Mouse (Mus musculus) thymus, postnatal 25 days (tissue): Measurements from ENCODE around the gene Dcxr.
A peak's percentile ranks its signal among the peaks of the same experiment; 100 is the strongest.
"Not testable (repeated sequence)": the region's sequence is repeated elsewhere in the genome, so short reads cannot be mapped to it uniquely, and the experiment has no call there.

Experiments used
- DNase-seq: peaks from one replicate; pipeline ENCODE4 v3.0.0; 2022

Dcxr gene

DNA sequence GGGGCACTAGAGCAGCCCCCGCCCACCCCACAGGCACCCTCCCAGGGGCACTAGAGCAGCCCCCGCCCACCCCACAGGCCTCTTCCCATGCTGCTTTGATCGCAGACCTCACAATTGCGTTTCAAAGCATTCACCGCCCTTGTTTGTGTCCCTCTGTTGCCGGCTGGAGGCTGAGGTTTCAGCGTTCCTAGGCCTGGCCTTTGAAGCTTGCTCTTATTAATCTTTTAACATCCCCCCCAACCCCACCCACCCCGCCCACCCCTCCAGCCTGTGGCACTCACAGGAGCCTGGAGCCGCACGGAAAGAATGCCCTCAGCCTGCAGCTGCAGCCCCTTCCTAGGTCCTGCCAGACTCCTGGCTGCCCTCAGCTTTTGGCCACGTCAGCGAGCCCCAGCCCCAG lies 19.9 kb downstream of the Dcxr start:
- no peak for DNase-seq

- no peak for DNase-seq
These were observed 21.0 kb downstream of the Dcxr start for GRCm38 (mm10) chr11:120706120-120706519.

- DNase-seq = no peak
These were observed 22.4 kb downstream of the Dcxr start for GRCm38 (mm10) chr11:120704486-120705325.

DNA sequence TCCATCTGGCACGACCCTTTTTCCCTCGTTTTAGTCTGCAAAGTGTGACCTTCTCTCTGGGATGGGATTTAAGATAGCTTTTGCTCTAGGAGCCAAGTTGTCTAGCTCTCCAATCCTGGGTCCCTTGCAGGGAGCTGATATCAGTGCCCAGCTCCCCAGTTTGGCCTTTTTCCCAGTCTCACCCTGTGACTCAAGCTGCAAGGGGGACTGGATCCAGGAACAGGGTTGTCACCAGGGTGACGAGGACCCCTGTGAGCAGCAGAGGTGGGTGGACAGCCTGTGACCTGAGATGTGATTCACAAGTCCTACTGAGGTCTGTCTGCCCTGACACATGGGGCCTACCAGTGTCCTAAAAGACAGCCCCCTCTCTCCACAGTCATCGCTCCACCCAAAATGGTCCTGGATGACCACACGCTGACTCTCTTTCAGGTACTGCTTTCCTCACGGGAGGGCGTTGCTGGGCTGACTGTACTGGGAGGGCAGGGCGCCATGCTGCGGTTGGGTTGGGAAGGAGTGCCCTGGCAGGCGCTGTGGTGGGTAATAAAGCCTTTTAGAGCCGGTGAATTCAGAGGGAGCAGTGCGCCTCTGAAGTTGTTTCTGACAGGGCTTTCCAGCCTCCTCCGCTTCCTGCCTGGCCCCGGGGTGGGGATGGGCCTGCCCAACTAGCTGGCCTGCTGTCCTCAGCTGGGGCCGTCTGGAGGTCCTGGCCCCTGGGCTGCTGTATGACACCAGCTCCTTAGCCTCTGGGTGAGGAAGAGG lies 23.2 kb downstream of the Dcxr start:
- DNase-seq = no peak

DNA sequence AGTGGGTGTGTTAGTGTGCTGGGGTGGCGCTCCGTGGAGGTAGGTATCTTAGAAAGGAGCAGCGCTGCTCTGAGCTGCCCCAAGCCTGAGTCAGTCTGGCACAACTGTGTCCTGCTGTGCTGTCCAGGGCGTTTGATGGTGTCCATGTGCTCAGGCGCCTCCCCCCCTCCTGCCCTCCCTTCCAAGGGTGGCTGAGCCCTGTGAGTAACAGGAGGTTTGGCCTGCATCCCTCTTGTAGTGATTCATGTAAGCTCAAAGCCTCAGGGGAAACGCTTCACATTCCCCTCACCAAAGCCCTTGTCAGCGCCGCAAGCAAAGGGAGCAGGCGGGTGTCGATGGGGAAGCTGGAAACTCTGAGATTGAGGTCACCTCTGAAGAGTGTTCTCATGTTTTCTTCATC lies 29.3 kb downstream of the Dcxr start:
- DNase-seq = no peak

DNA sequence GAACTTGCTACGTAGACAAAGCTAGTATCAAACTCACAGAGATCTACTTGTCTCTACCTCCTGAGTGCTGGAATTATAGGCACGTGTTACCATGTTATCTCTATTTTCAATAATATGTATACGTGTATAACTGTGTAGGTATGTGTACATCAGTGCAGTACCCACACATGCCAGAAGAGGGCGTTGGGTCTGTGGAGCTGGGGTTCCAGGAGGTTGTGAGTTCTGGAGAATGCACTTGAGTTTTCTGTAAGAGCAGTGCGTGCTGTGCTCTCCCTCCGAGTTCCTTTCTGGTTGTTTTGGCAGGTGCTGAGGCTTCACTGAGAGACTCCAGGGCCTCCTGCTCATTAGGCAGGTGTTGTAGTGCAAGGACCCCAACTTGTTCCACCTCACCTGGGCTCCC lies 30.5 kb downstream of the Dcxr start:
- no peak for DNase-seq

- DNase-seq = no peak
These were observed 31.4 kb downstream of the Dcxr start for GRCm38 (mm10) chr11:120695641-120696040.

DNA sequence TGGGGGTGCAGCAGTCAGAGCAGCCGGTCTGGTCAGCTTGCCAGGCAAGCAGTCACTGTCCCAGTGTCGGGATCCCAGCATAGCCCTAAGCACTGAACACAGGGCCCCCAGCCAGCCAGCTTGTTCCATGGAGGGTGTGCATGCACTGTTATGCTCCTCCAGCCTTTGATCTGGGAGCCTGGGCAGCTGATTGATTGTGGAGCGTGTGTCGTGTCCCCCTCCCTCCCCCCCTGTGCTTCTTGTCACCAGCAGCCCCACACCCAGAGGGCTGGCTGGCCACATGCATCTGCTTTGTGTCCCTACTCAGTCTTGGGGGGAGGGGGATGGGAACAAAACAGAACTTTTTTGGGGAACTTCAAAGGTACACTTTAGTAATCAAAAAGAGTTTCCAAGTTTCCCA lies 31.9 kb downstream of the Dcxr start:
- no peak for DNase-seq

- no peak for DNase-seq
These were observed 33.6 kb downstream of the Dcxr start for GRCm38 (mm10) chr11:120693461-120693860.

- no peak for DNase-seq
These were observed 34.5 kb downstream of the Dcxr start for GRCm38 (mm10) chr11:120692471-120693011.

- DNase-seq = no peak
These were observed 37.7 kb downstream of the Dcxr start for GRCm38 (mm10) chr11:120689365-120689764.

DNA sequence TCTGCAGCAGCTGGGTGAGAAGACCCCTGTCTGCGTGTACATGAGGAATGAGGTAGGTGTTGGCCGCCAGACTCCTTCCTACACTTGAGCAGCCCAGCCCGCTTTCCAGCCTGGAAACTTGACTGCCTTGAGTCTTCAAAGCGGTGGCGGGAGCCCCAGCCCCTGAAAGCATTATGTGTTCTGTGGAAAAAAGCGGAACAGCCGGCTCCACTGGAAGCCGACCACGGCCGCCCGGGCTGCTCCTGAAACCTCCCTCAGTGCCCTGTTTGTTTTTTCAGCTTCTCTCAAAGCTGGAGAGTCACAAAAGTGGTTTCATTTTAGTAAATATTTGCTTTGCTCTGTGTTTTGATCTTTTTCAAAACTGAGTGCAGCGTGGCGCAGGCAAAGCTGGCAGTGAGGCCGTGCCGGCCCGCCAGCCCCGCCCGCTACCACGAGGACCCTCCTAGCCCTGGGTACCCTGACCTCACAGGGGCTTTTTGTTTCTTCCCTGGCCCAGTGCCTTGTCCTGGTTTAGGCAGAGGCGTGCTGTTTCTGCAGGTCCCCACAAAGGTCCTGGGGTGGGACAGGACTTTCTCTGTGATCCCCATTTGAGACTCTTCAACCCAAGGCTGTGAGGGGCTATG lies 40.3 kb downstream of the Dcxr start:
- no peak for DNase-seq

DNA sequence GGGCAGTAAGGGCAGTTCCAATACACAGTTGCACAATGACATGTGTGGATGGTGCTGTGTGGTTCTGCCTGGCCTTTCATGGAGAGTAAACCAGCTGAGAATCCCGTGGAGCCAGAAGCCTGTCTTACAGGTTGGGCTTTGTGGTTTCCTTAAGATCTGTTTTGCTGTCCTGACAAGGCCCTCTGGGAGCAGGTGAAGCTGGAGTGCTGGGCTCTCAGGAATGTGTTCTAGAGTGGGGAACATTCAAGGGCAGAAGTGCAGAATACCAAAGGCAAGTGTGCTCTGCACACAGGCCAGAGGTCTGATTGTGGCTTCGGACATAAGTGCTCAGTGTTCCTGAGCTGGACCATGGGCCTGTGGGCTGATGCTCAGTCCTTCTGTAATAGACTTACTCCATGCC lies 42.4 kb downstream of the Dcxr start:
- no peak for DNase-seq

GRCm38 (mm10) chr11:120684086-120684485 lies 43.0 kb downstream of the Dcxr start:
- no peak for DNase-seq

GRCm38 (mm10) chr11:120683536-120683935 lies 43.5 kb downstream of the Dcxr start:
- DNase-seq = no peak

DNA sequence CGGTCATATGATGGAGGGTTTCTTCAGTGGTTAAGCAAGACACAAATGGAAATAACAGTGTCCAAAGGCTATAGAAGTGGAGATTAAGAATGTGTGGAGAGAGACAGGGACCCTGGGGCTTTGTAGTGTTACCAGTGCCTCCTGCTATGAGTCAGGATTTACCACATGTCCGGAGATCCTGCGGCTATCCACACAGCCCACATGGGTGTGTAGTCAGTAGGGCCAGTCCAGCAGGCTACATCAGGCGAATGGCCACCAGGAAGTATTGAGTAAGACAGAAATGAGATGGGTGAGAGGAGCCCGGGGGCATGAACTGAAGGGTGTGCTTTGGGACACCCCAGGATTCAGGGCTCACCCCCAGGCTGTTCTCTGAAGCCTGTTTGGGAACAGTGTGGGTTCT lies 44.4 kb downstream of the Dcxr start:
- DNase-seq = no peak

GRCm38 (mm10) chr11:120679909-120680308 lies 47.2 kb downstream of the Dcxr start:
- peak; percentile 17 for DNase-seq

DNA sequence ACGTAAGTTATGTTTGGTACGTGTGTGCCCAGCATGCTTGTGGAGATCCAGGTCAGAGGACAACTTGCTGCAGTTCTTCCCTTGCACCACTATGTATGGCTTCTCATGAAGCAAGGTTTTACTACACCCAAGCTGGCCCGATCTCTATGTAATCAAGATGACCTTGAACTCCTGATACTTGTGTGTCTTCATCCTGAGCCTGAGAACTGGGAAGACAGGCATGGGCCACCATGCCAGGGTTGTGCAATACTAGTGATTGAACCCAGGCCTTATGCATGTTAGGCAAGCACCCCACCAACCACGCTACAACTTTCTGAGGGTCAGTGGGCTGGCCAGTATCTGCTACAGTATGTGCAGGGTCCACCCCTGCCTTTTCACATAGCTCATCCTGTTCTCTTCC lies 50.1 kb downstream of the Dcxr start:
- no peak for DNase-seq

- not testable (repeated sequence) for DNase-seq
These were observed 51.2 kb downstream of the Dcxr start for GRCm38 (mm10) chr11:120675875-120676274.
